Mouse (Mus musculus) layer of hippocampus, postnatal 25 days (tissue): ENCODE measurements around the gene Specc1l. TPM values are rescaled to one million over a fixed set of nuclear protein-coding genes. Genes with fewer than 3 reads are reported as not detected.

Source experiments
- DNase-seq, 2 experiments: peaks; one replicate each; pipeline ENCODE4 v3.0.0; 2022; ENCODE audit warnings: mixed read lengths in 2 of 2, low spot score in 1 of 2; ENCODE audit errors: extremely low spot score in 1 of 2
- total RNA-seq, 2 experiments: library from RNA; stranded (reverse); gene quantifications; 2 replicates each; pipeline ENCODE4 v1.2.3; 2021

Specc1l gene
- total RNA-seq, 2 experiments from 2014 or later = 42.8 to 44.9 TPM

GRCm38 (mm10) chr10:75314190-75314980 lies 102.5 kb downstream of the Specc1l start:
- DNase-seq = no peak

- no peak for DNase-seq
Observed at GRCm38 (mm10) chr10:75315756-75316155, 103.9 kb downstream of the Specc1l start.

GRCm38 (mm10) chr10:75316472-75316871 lies 104.6 kb downstream of the Specc1l start:
- no peak for DNase-seq

GRCm38 (mm10) chr10:75316872-75316907 lies 104.8 kb downstream of the Specc1l start, which contains the start of gene Adora2a:
TSS of gene Adora2a (plus strand) at chr10:75316877.
- no peak for DNase-seq

- DNase-seq = peak; percentile 44 to 67
Observed at GRCm38 (mm10) chr10:75316908-75317761, 105.3 kb downstream of the Specc1l start.

- no peak for DNase-seq
Observed at GRCm38 (mm10) chr10:75318206-75318605, 106.3 kb downstream of the Specc1l start.

GRCm38 (mm10) chr10:75320321-75320720 lies 108.4 kb downstream of the Specc1l start:
- no peak for DNase-seq

- DNase-seq = no peak
Observed at GRCm38 (mm10) chr10:75322966-75323365, 111.1 kb downstream of the Specc1l start.

GRCm38 (mm10) chr10:75323986-75324385 lies 112.1 kb downstream of the Specc1l start:
- no peak for DNase-seq

GRCm38 (mm10) chr10:75324391-75324790 lies 112.5 kb downstream of the Specc1l start:
- no peak for DNase-seq

GRCm38 (mm10) chr10:75325821-75326220 lies 113.9 kb downstream of the Specc1l start:
- DNase-seq = no peak

- no peak for DNase-seq
Observed at GRCm38 (mm10) chr10:75326553-75326952, 114.7 kb downstream of the Specc1l start.

- no peak for DNase-seq
Observed at GRCm38 (mm10) chr10:75327081-75327480, 115.2 kb downstream of the Specc1l start.

- no peak for DNase-seq
Observed at GRCm38 (mm10) chr10:75328201-75328704, 116.4 kb downstream of the Specc1l start.

GRCm38 (mm10) chr10:75332268-75332667 lies 120.4 kb downstream of the Specc1l start:
- DNase-seq = no peak

GRCm38 (mm10) chr10:75333176-75333776 lies 121.4 kb downstream of the Specc1l start:
- DNase-seq = no peak

GRCm38 (mm10) chr10:75334175-75334574 lies 122.3 kb downstream of the Specc1l start:
- DNase-seq = no peak

- no peak for DNase-seq
Observed at GRCm38 (mm10) chr10:75335075-75335474, 123.2 kb downstream of the Specc1l start.

GRCm38 (mm10) chr10:75337231-75337630 lies 125.4 kb downstream of the Specc1l start:
- DNase-seq = no peak

- DNase-seq = no peak
Observed at GRCm38 (mm10) chr10:75338852-75339251, 127.0 kb downstream of the Specc1l start.

- DNase-seq = no peak
Observed at GRCm38 (mm10) chr10:75339377-75339776, 127.5 kb downstream of the Specc1l start.
